Mouse (Mus musculus): ENCODE measurements around the gene Tbk1. TPM values are rescaled to one million over a fixed set of nuclear protein-coding genes. Genes with fewer than 3 reads are reported as not detected.

Gene Tbk1
- total RNA-seq, 1 experiment from 2014 or later: 139 TPM

DNA sequence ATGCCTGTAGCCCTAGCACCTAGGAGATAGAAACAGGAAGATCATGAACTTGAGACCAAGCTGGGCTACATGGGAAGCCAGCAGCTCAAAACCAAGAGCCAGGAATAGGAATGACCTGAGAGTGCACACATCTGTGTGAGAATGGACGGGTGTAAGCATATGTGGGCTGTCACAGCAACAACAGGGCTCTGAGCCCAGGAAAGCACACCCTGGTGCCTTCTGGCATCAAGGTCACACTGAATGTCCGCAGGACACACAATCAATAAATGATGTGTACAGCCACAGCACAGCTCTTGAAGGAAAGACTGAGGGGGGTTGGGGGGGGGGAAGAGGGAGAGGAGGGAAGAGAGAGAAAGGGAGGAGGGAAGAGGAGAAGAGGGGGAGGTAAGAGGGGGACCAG, 28.4 kb downstream of the Tbk1 start:
- no peak for ATAC-seq (replicated peaks; ENCODE audit: insufficient number of reproducible peaks, low FRiP score, low TSS enrichment, poor library complexity, severe bottlenecking)

DNA sequence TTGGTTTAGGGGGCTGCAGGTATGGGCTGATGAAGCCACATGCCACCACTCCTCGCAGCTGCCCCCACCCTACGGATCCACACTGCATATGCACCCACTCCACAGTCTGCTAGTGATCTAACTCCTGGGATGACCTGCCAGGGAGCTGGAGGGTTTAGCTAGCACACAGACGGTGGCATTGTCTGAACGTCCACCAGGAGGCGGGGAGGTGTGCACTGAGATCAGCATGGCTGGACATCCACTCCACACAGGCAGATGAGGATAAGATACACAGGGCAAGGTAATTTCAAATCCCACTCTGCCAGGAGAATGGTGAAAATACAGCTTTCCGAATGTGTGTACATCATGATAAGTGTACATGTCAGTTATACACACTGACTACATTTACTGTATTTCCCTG, 30.3 kb downstream of the Tbk1 start:
- no peak for ATAC-seq (replicated peaks; ENCODE audit: insufficient number of reproducible peaks, low FRiP score, low TSS enrichment, poor library complexity, severe bottlenecking)

- ATAC-seq (replicated peaks; ENCODE audit: insufficient number of reproducible peaks, low FRiP score, low TSS enrichment, poor library complexity, severe bottlenecking): no peak
These were observed 36.3 kb downstream of the Tbk1 start for GRCm38 (mm10) chr10:121550334-121550733.

DNA sequence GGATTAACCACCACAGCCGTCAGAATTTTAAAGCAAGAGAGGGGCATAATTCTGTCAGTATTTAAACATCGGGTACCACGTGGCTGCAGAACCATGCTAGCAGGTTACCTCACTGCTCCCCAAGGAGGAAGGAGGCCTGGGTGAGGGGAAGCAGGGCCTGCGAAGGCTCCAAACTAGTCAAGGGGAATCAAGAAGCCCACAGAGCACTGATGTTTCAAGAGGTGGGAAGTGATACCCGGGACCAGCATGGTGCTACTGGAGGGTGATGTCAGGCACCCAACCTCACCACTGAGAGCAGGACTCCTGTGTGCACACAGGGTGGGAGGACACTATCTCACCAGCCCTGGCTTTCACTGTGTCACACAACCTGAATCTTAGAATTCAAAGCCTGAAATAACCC, 36.9 kb downstream of the Tbk1 start:
- no peak for ATAC-seq (replicated peaks; ENCODE audit: insufficient number of reproducible peaks, low FRiP score, low TSS enrichment, poor library complexity, severe bottlenecking)

DNA sequence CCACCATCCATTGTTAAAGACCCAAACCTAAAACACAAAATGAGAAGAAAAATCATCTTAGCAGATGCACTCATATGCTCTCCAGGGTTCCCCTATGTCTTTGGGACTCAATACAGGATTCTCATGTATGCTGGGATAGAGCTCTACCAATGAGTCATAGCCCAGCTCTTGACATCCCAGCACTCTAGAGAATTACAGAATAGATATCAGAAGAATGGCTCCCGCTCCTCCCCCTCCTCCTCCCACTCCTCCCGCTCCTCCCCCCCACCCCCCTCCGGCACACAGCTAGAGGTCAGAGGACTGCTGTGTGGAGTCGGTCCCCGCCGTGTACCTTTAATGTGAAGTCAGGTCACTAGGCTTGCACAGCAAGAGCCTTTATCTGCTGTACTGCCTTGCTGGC, 39.4 kb downstream of the Tbk1 start:
- ATAC-seq (replicated peaks; ENCODE audit: insufficient number of reproducible peaks, low FRiP score, low TSS enrichment, poor library complexity, severe bottlenecking): no peak

DNA sequence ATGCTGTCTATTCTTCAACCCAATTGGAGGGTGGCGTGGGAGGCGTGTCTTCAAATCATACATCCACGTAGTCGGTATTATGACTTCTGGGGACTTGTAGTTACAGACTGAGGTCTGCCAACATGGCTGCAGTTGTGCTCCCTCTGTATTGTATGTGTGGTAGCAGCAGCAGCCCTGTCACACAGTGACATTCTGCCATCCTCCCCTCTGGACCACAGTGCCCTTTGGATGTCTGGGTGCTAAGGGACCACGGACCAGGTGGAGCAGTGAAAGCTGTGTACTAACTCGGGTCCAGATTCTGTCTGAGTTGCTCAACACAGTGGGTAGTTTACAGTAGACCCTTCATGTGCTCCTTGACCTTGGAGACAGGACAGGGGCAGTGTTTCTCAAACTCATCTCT, 43.0 kb downstream of the Tbk1 start:
- ATAC-seq (replicated peaks; ENCODE audit: insufficient number of reproducible peaks, low FRiP score, low TSS enrichment, poor library complexity, severe bottlenecking): no peak

DNA sequence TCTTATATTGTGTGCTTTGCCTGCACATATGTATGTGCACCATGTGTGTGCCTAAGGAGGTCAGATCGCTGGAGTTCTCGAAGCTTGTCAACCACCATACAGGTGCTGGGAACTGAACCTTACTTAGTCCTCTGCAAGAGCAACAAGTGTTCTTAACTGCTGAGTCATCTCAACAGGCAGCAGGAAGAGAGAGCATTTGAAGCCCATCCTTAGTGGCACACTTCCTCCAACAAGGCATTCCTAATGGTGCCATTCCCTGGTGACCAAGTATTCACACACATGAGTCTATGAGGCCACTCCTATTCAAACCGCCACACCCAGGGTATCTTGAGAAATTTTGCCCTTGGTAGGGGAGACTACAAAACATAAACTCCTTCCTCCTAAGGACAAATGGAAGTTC, 44.4 kb downstream of the Tbk1 start:
- ATAC-seq (replicated peaks; ENCODE audit: insufficient number of reproducible peaks, low FRiP score, low TSS enrichment, poor library complexity, severe bottlenecking): no peak

GRCm38 (mm10) chr10:121534995-121535394, 51.6 kb downstream of the Tbk1 start:
- no peak for ATAC-seq (replicated peaks; ENCODE audit: insufficient number of reproducible peaks, low FRiP score, low TSS enrichment, poor library complexity, severe bottlenecking)

DNA sequence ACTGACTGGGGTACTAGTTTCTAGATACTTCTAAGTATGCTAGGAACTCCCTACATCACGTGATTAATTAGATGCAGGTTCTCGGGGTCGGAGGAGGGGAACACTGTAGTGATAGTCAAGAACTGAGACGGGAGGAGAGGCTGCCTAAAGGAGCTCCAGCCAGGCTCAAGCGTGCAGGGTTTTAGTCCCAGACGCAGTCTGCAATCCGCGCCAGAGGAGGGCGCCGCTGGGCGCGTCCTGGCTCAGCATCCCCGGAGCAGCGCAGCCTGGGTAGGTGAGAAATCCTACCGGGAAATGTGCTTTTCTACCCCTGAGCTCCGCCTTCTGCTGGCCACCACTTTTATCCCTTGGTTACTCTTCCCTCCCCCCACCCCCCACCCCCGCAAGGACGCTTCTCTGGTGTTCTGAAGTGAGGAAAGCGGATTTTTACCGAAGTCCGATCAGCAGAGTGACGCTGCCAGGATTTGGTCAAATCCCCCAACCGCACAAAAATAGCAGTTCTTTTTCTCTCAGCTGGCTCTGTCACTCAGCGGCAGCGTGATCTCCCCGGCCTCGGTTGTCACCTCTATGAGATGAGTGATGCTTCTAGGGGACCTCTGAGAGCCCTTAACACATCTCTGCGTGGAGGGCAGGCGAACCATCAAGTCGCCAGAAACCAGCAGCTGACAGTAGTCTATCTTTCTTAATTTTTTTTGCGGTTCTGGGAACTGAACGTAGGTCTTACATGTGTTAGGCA, 53.3 kb downstream of the Tbk1 start:
- no peak for ATAC-seq (replicated peaks; ENCODE audit: insufficient number of reproducible peaks, low FRiP score, low TSS enrichment, poor library complexity, severe bottlenecking)

DNA sequence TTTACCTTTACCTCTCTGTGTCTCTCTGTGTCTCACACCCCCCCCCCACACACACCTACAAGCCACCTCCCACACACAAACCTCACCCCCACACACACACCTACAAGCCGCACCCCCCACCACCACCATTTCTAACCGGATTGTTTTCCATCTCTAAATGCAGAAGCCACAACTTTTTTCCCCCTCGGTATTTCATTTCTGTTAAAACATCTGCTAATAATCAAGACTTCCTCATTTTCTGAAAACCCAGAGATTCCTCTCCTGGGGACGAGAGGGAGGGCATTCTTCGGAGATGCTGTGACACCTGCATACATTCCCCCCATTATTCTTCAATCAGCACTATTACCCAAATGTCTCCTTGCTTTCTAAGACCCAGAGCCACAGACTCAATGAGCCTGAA, 55.0 kb downstream of the Tbk1 start:
- no peak for ATAC-seq (replicated peaks; ENCODE audit: insufficient number of reproducible peaks, low FRiP score, low TSS enrichment, poor library complexity, severe bottlenecking)

GRCm38 (mm10) chr10:121530365-121531003, 56.1 kb downstream of the Tbk1 start:
- ATAC-seq (replicated peaks; ENCODE audit: insufficient number of reproducible peaks, low FRiP score, low TSS enrichment, poor library complexity, severe bottlenecking): no peak

DNA sequence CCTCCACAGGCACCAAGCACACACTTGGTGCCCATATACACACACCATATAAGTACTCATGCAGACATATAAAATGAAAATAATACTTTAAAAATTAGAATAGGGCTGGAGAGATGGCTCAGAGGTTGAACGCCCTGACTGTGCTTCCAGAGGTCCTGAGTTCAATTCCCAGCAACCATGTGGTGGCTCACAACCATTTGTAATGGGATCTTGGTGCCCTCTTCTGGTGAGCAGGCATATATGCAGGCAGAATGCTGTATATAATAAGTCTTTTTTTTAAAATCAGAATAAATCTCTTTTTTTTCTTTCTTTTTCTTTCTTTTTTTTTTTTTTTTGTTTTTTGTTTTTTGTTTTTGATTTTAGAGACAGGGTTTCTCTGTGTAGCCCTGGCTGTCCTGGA, 57.3 kb downstream of the Tbk1 start:
- ATAC-seq (replicated peaks; ENCODE audit: insufficient number of reproducible peaks, low FRiP score, low TSS enrichment, poor library complexity, severe bottlenecking): no peak

GRCm38 (mm10) chr10:121528470-121528869, 58.1 kb downstream of the Tbk1 start:
- no peak for ATAC-seq (replicated peaks; ENCODE audit: insufficient number of reproducible peaks, low FRiP score, low TSS enrichment, poor library complexity, severe bottlenecking)

DNA sequence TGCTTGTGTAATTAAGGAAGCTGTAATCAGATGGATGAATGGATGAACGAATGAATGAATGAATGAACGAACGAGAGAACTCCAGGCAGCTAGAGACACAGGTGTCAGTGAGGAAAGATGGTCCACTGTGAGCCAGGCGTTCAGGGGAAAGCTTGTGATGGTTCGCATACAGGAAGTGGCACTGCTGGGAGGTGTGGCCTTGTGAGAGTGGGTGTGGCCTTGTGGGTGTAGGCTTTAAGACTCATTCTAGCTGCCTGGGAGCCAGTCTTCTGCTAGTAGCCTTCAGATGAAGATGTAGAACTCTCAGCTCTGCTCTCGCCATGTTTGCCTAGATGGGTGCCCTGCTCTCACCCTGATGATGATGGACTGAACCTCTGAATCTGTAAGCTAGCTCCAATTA, 59.5 kb downstream of the Tbk1 start:
- ATAC-seq (replicated peaks; ENCODE audit: insufficient number of reproducible peaks, low FRiP score, low TSS enrichment, poor library complexity, severe bottlenecking): no peak

- ATAC-seq (replicated peaks; ENCODE audit: insufficient number of reproducible peaks, low FRiP score, low TSS enrichment, poor library complexity, severe bottlenecking): no peak
These were observed 65.5 kb downstream of the Tbk1 start for GRCm38 (mm10) chr10:121520923-121521585.

GRCm38 (mm10) chr10:121519710-121520109, 66.9 kb downstream of the Tbk1 start:
- ATAC-seq (replicated peaks; ENCODE audit: insufficient number of reproducible peaks, low FRiP score, low TSS enrichment, poor library complexity, severe bottlenecking): no peak

DNA sequence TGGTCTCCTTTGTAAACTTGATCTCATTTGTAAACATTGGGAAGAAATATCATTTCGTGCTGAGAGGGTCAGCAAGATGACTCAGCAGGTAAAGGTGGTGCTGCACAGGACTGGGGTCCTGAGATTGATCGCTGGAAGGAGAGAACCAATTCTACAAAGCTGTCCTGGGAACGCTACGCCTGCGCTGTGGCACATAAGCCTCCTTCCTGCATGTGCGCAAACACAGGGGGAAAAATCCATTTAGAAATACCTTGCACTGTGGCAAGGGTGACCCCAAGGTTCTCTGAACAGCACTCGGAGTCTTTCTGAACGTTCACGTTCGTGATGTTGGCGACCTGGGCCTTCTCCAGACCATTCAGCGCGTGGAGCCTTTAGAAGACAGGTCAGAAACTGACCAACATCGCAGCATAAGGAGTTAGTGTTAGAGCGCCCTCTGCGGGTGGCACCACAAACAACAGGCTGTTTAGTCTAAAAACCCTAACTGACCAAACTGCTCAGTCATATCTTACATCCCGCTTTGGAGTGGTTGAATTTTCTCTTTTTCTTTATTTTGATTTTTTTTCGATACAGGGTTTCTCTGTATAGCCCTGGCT, 70.5 kb downstream of the Tbk1 start:
- ATAC-seq (replicated peaks; ENCODE audit: insufficient number of reproducible peaks, low FRiP score, low TSS enrichment, poor library complexity, severe bottlenecking): peak; percentile 87

- no peak for ATAC-seq (replicated peaks; ENCODE audit: insufficient number of reproducible peaks, low FRiP score, low TSS enrichment, poor library complexity, severe bottlenecking)
These were observed 76.6 kb downstream of the Tbk1 start for GRCm38 (mm10) chr10:121509751-121510643.
